Mouse (Mus musculus): ENCODE measurements around the gene Atat1.

The Atat1 gene

GRCm38 (mm10) chr17:35917463-35918251 lies 7.8 kb upstream of the Atat1 start:
- DNase-seq (ENCODE audit: low spot score in 2 of 2), result peak; percentile 55 to 75

- DNase-seq (ENCODE audit: low spot score in 2 of 2), result no peak
Measured at GRCm38 (mm10) chr17:35917143-35917462, 7.2 kb upstream of the Atat1 start.

GRCm38 (mm10) chr17:35916297-35917142 lies 6.6 kb upstream of the Atat1 start, which contains the start of the genes Mrps18b and Ppp1r10:
Gene Mrps18b, minus strand, starts transcription at chr17:35916389.
Gene Ppp1r10, plus strand, starts transcription at chr17:35916434.
- peak; percentile 99 for DNase-seq (ENCODE audit: low spot score in 2 of 2)

- no peak for DNase-seq (ENCODE audit: low spot score in 2 of 2)
Measured at GRCm38 (mm10) chr17:35915538-35916296, 5.8 kb upstream of the Atat1 start.

- DNase-seq (ENCODE audit: low spot score in 2 of 2), result no peak
Measured at GRCm38 (mm10) chr17:35914975-35915374, 5.1 kb upstream of the Atat1 start.

GRCm38 (mm10) chr17:35909186-35909918 lies 523 bp downstream of the Atat1 start:
- no peak for DNase-seq (ENCODE audit: low spot score in 2 of 2)

GRCm38 (mm10) chr17:35907609-35908008 lies 2.3 kb downstream of the Atat1 start:
- no peak for DNase-seq (ENCODE audit: low spot score in 2 of 2)

GRCm38 (mm10) chr17:35905587-35905986 lies 4.3 kb downstream of the Atat1 start:
- no peak for DNase-seq (ENCODE audit: low spot score in 2 of 2)

- no peak for DNase-seq (ENCODE audit: low spot score in 2 of 2)
Measured at GRCm38 (mm10) chr17:35903992-35904355, 5.9 kb downstream of the Atat1 start.

- no peak for DNase-seq (ENCODE audit: low spot score in 2 of 2)
Measured at GRCm38 (mm10) chr17:35903343-35903991, 6.4 kb downstream of the Atat1 start.

GRCm38 (mm10) chr17:35900636-35901035 lies 9.2 kb downstream of the Atat1 start:
- DNase-seq (ENCODE audit: low spot score in 2 of 2), result no peak

GRCm38 (mm10) chr17:35897644-35898573 lies 12.0 kb downstream of the Atat1 start:
- DNase-seq (ENCODE audit: low spot score in 2 of 2), result no peak

- peak; percentile 85 to 89 for DNase-seq (ENCODE audit: low spot score in 2 of 2)
Measured at GRCm38 (mm10) chr17:35896781-35897643, 12.9 kb downstream of the Atat1 start, which contains the start of gene 2310061I04Rik. Gene 2310061I04Rik, minus strand, starts transcription at chr17:35897431.

- no peak for DNase-seq (ENCODE audit: low spot score in 2 of 2)
Measured at GRCm38 (mm10) chr17:35887725-35888124, 22.1 kb downstream of the Atat1 start.

- DNase-seq (ENCODE audit: low spot score in 2 of 2), result no peak
Measured at GRCm38 (mm10) chr17:35883777-35884176, 26.1 kb downstream of the Atat1 start.

- DNase-seq (ENCODE audit: low spot score in 2 of 2), result no peak
Measured at GRCm38 (mm10) chr17:35882924-35883323, 27.0 kb downstream of the Atat1 start.

- DNase-seq (ENCODE audit: low spot score in 2 of 2), result peak; percentile 92 to 95
Measured at GRCm38 (mm10) chr17:35879245-35880057, 30.4 kb downstream of the Atat1 start, which contains the start of gene Dhx16. Gene Dhx16, plus strand, starts transcription at chr17:35879819.

GRCm38 (mm10) chr17:35874721-35875120 lies 35.2 kb downstream of the Atat1 start:
- DNase-seq (ENCODE audit: low spot score in 2 of 2), result no peak

All from frontal cortex, postnatal 10 days (tissue).